Mouse (Mus musculus) kidney, adult 2 months (tissue): ENCODE data around the gene Limd1.

Experiments used
- CTCF ChIP-seq: fragments of 200-500 bp; conservative IDR thresholded peaks from 2 replicates; pipeline ENCODE4 v1.5.1; 2011; ENCODE audit warnings: low read depth, mild to moderate bottlenecking, control low read depth, low read length, moderate library complexity, mixed read lengths; ENCODE audit not compliant: insufficient read depth, insufficient read length
- POLR2A ChIP-seq: fragments of 200-500 bp; IDR thresholded peaks from one replicate; pipeline ENCODE4 v1.6.1; 2011; ENCODE audit warnings: low read depth, low read length, control low read depth

GRCm38 (mm10) chr9:123503171-123503834, 24.8 kb downstream of the Limd1 start:
- no peak for TF ChIP-seq CTCF
- TF ChIP-seq POLR2A = no peak
